Mouse (Mus musculus) cerebellum, adult 18-20 months (tissue): ENCODE results near the gene Rilp.

Source experiments
- DNase-seq, 2 experiments: peaks; one replicate each; pipeline ENCODE4 v3.0.0; 2021

Gene Rilp

GRCm38 (mm10) chr11:75559870-75560504 lies 50.1 kb downstream of the Rilp start:
- DNase-seq = peak in 1 of 2 experiments; percentile 6

GRCm38 (mm10) chr11:75560530-75561409 lies 50.9 kb downstream of the Rilp start:
- no peak for DNase-seq

GRCm38 (mm10) chr11:75561410-75561791 lies 51.5 kb downstream of the Rilp start:
- no peak for DNase-seq
